Mouse (Mus musculus) lung, postnatal 0 days (tissue): ENCODE results near the gene Cmtm1. TPM values are rescaled to one million over a fixed set of nuclear protein-coding genes. Genes with fewer than 3 reads are reported as not detected.

ENCODE experiments used
- ATAC-seq: fragments of 200-750 bp; cut with Nextera tagmentation; 2 replicates; pipeline ENCODE4 v1.8.0; 2017; ENCODE audit warnings: moderate library complexity
- DNase-seq: peaks from one replicate; pipeline ENCODE4 v3.0.0-alpha.2; 2016; ENCODE audit warnings: low spot score
- H3K27ac ChIP-seq: fragments of 300-500 bp; sonication (generic); 2 replicates; pipeline ENCODE4 v1.5.1; 2014; ENCODE audit warnings: antibody characterized with exemption, mild to moderate bottlenecking, low read length, mixed read lengths
- H3K27me3 ChIP-seq: fragments of 300-500 bp; sonication (generic); replicated peaks from 2 replicates; pipeline ENCODE4 v1.6.1; 2014; ENCODE audit warnings: low read length, mixed read lengths; ENCODE audit not compliant: insufficient read depth
- H3K36me3 ChIP-seq: fragments of 300-500 bp; sonication (generic); 2 replicates; pipeline ENCODE4 v1.6.1; 2014; ENCODE audit warnings: low read length, mixed read lengths; ENCODE audit not compliant: insufficient read depth
- H3K4me1 ChIP-seq: fragments of 300-500 bp; sonication (generic); 2 replicates; pipeline ENCODE4 v1.6.1; 2014; ENCODE audit warnings: antibody characterized with exemption, low read depth, low read length, mixed read lengths; ENCODE audit not compliant: insufficient read depth
- H3K4me2 ChIP-seq: fragments of 300-500 bp; sonication (generic); replicated peaks from 2 replicates; pipeline ENCODE4 v1.6.1; 2014; ENCODE audit warnings: low read depth, mild to moderate bottlenecking, low read length, moderate library complexity, mixed read lengths
- H3K4me3 ChIP-seq: fragments of 300-500 bp; sonication (generic); 2 replicates; pipeline ENCODE4 v1.5.1; 2014; ENCODE audit warnings: low read depth, low read length
- H3K9ac ChIP-seq: fragments of 300-500 bp; sonication (generic); replicated peaks from 2 replicates; pipeline ENCODE4 v1.6.1; 2014; ENCODE audit warnings: low read depth, mild to moderate bottlenecking
- H3K9me3 ChIP-seq: fragments of 300-500 bp; sonication (generic); 2 replicates; pipeline ENCODE4 v1.6.1; 2016; ENCODE audit warnings: low read length, mixed read lengths
- CTCF ChIP-seq: IDR thresholded peaks from 2 replicates; pipeline ENCODE4 v1.5.1; 2016; ENCODE audit warnings: antibody characterized with exemption, mild to moderate bottlenecking
- EP300 ChIP-seq: IDR thresholded peaks from 2 replicates; pipeline ENCODE4 v1.6.1; 2016; ENCODE audit warnings: antibody characterized with exemption, mild to moderate bottlenecking, control low read depth
- WGBS: fragments of 180-500 bp; shearing (Covaris S2); extraction: QIAGEN DNeasy Blood & Tissue Kit; methylation state at CpG from one replicate; pipeline ENCODE4 v1.1.7; 2014; 5-methylcytosine and 5-hydroxymethylcytosine counted together
- polyA plus RNA-seq: library from polyadenylated mRNA; unstranded; fragments of >200 nt; fragmentation: Nextera tagmentation; extraction: Ambion mirVana; gene quantifications from 2 replicates; pipeline ENCODE4 v1.2.1, GENCODE M21; 2015

Cmtm1 gene
- polyA plus RNA-seq, 1 experiment from 2014 or later: not detected

DNA sequence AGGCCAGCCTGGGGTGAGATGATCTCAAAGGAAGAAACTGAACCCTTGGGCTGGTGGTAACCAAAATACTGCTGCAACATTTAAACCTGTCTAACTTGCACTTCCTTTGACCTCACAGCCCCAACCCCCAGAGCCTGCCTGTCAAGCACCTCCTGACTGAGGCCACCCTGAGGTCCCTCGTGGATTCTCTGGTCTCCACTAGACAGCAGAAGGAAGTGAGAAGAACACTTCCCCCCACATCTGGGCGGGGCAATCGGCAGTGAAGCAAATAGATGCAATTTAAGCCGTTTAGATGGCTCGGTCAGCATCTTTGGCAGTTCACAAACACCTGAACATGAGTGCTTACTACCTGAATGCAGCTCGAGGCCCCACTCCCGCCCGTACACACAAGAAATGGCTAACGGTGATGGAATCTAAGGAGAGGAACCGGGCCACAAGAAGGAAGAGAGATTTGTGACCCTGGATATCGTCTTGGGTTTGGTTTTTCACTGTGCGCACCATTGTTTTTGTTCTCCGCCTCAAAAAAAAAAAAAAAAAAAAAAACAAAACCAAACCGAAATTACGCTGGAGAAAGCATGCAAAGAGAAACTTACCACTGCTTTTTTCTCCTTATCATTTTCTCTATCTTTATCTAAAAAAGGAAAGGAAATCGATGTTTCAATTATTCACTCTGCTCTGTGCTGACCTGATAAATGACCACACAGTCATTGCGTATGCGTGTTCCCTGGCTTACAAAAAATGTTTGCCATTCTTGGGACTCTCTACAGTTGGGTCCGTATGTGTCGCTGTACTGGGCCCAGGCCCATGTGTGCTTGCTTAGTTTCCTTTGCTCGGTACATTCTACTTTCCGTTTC is 62.7 kb downstream of the Cmtm1 start:
- DNase-seq: peak; percentile 17
- H3K9ac ChIP-seq: peak overlapping the region; percentile 82
- 56% methylated on average over 22 of the region's 22 CpGs for WGBS
- 0 out of 2 replicates have a peak overlapping the region, but pooled peaks have one; percentile 76 for H3K27ac ChIP-seq
- no peak for TF ChIP-seq CTCF
- H3K27me3 ChIP-seq: no peaks in the 10 kb centered on the region
- no peaks in the 10 kb centered on the region for H3K9me3 ChIP-seq
- H3K36me3 ChIP-seq: peaks cover 5% of the 10 kb centered on the region; the same call in 1 of the 2 replicates
- H3K4me1 ChIP-seq: peaks cover 4% of the 10 kb centered on the region; the same call in 1 of the 2 replicates
- H3K4me2 ChIP-seq: peak overlapping the region; percentile 87
- no peak for ATAC-seq
- H3K4me3 ChIP-seq: peak overlapping the region; percentile 84

DNA sequence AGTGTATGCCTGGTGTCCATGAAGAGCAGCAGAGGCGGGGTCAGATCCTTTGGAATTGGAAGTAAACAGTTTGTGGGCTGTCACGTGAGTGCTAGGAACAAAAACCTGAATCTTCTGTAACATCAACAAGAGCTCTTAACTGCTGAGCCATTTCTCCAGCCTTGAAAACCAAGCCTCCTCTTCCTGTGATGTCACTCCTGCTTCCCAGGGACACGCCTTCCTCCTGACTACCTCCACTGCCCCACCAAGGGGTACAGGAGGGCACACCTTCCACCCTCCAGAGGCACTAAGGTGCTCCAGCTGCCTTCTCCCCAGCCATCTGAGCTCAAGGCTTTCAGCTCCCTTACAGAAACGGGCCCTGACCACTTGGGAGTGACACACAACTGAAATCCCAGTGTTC is 63.3 kb downstream of the Cmtm1 start:
- WGBS: 74% methylated on average over 4 of the region's 4 CpGs

More for the DNA sequence above, 63.3 kb downstream of the Cmtm1 start:
- no peak overlapping the region for H3K9ac ChIP-seq
- DNase-seq: peak; percentile 14
- H3K4me1 ChIP-seq: peaks cover under 1% of the 10 kb centered on the region; the same call in 1 of the 2 replicates
- TF ChIP-seq EP300: no peak
- H3K36me3 ChIP-seq: peaks cover 5% of the 10 kb centered on the region; the same call in 1 of the 2 replicates
- H3K27ac ChIP-seq: no peak overlapping the region
- no peak for ATAC-seq
- H3K9me3 ChIP-seq: no peaks in the 10 kb centered on the region
- no peak overlapping the region for H3K4me3 ChIP-seq
- H3K27me3 ChIP-seq: no peaks in the 10 kb centered on the region
- no peak overlapping the region for H3K4me2 ChIP-seq

Other genes with a start within 250 kb of the Cmtm1 start
- gene Cdh5, start 208.5 kb downstream of the Cmtm1 start, polyA plus RNA-seq: 99.0 and 100 TPM in 2 replicates
- 0.14 and 0.47 TPM in 2 replicates for gene Bean1, start 139.7 kb downstream of the Cmtm1 start, polyA plus RNA-seq
- 16.8 and 17.7 TPM in 2 replicates for gene Tk2, start 61.6 kb downstream of the Cmtm1 start, polyA plus RNA-seq
- 29.2 and 33.2 TPM in 2 replicates for gene Cklf, start 59.3 kb downstream of the Cmtm1 start, polyA plus RNA-seq
- not detected in 2 replicates for gene Cmtm2a, start 17.0 kb downstream of the Cmtm1 start, polyA plus RNA-seq
- not detected in 2 replicates for gene Gm45711, start 64 bp downstream of the Cmtm1 start, polyA plus RNA-seq
- gene Gm11020, start 11.4 kb upstream of the Cmtm1 start, polyA plus RNA-seq: not detected in 2 replicates
- gene Cmtm2b, start 12.1 kb upstream of the Cmtm1 start, polyA plus RNA-seq: not detected in 2 replicates
- 98.3 and 117 TPM in 2 replicates for gene Cmtm3, start 29.3 kb upstream of the Cmtm1 start, polyA plus RNA-seq
- 3.5 TPM in 2 replicates for gene Cmtm4, start 85.7 kb upstream of the Cmtm1 start, polyA plus RNA-seq
- 39.4 and 44.9 TPM in 2 replicates for gene Dync1li2, start 132.9 kb upstream of the Cmtm1 start, polyA plus RNA-seq
- gene Terb1, start 199.8 kb upstream of the Cmtm1 start, polyA plus RNA-seq: 0.14 and 0.27 TPM in 2 replicates
- gene Nae1, start 224.5 kb upstream of the Cmtm1 start, polyA plus RNA-seq: 57.9 and 58.9 TPM in 2 replicates
- gene Car7, start 224.5 kb upstream of the Cmtm1 start, polyA plus RNA-seq: 0.84 and 0.87 TPM in 2 replicates